Mouse (Mus musculus) embryonic facial prominence, embryonic 11.5 days (tissue): ENCODE measurements around the gene Gm9736. TPM values are rescaled to one million over a fixed set of nuclear protein-coding genes. Genes with fewer than 3 reads are reported as not detected.
"Not testable (repeated sequence)": the region's sequence is repeated elsewhere in the genome, so short reads cannot be mapped to it uniquely, and the experiment has no call there.

Experiments used
- ATAC-seq: fragments of 200-750 bp; cut with Nextera tagmentation; replicated peaks from 2 replicates; pipeline ENCODE4 v1.8.0; 2017; ENCODE audit warnings: low read depth; ENCODE audit not compliant: insufficient number of reproducible peaks, low FRiP score, low TSS enrichment
- DNase-seq: peaks from one replicate; pipeline ENCODE4 v3.0.0-alpha.2; 2015; ENCODE audit warnings: low spot score
- H3K27ac ChIP-seq: fragments of 300-500 bp; sonication (generic); replicated peaks from 2 replicates; pipeline ENCODE4 v1.5.1; 2014; ENCODE audit warnings: mild to moderate bottlenecking, low read depth, low read length, control low read depth
- H3K27me3 ChIP-seq: fragments of 300-500 bp; sonication (generic); 2 replicates; pipeline ENCODE4 v1.6.1; 2014; ENCODE audit warnings: mild to moderate bottlenecking, low read length, moderate library complexity, mixed read lengths; ENCODE audit not compliant: control insufficient read depth, insufficient read depth
- H3K36me3 ChIP-seq: fragments of 300-500 bp; sonication (generic); replicated peaks from 2 replicates; pipeline ENCODE4 v1.6.1; 2014; ENCODE audit warnings: low read depth, mild to moderate bottlenecking, low read length, moderate library complexity, mixed read lengths; ENCODE audit not compliant: control insufficient read depth, insufficient read depth
- H3K4me1 ChIP-seq: fragments of 300-500 bp; sonication (generic); 2 replicates; pipeline ENCODE4 v1.6.1; 2014; ENCODE audit warnings: low read length, mixed read lengths; ENCODE audit not compliant: control insufficient read depth, insufficient read depth
- H3K4me2 ChIP-seq: fragments of 300-500 bp; sonication (generic); 2 replicates; pipeline ENCODE4 v1.6.1; 2014; ENCODE audit warnings: low read depth, mild to moderate bottlenecking, control low read depth, low read length, moderate library complexity
- H3K4me3 ChIP-seq: fragments of 300-500 bp; sonication (generic); 2 replicates; pipeline ENCODE4 v1.5.1; 2014; ENCODE audit warnings: low read depth, low read length, control low read depth
- H3K9ac ChIP-seq: fragments of 300-500 bp; sonication (generic); replicated peaks from 2 replicates; pipeline ENCODE4 v1.6.1; 2014; ENCODE audit warnings: mild to moderate bottlenecking, control low read depth, low read length
- H3K9me3 ChIP-seq: fragments of 300-500 bp; sonication (generic); replicated peaks from 2 replicates; pipeline ENCODE4 v1.6.1; 2016; ENCODE audit warnings: mild to moderate bottlenecking, low read length, inconsistent platforms, mixed read lengths; ENCODE audit not compliant: control insufficient read depth
- WGBS: fragments of 180-500 bp; shearing (Covaris S2); extraction: QIAGEN DNeasy Blood & Tissue Kit; methylation state at CpG from one replicate; pipeline ENCODE4 v1.1.7; 2014; 5-methylcytosine and 5-hydroxymethylcytosine counted together
- polyA plus RNA-seq: library from polyadenylated mRNA; unstranded; fragments of >200 nt; fragmentation: Nextera tagmentation; extraction: Ambion mirVana; gene quantifications from 2 replicates; pipeline ENCODE4 v1.2.1, GENCODE M21; 2014

Gm9736 gene
- polyA plus RNA-seq, 1 experiment from 2014 or later, result not detected

- WGBS, result no CpG with 5 or more reads among the region's 1 CpGs
- not testable (repeated sequence) for ATAC-seq
Observed at GRCm38 (mm10) chr10:77782442-77782841, 31.3 kb upstream of the Gm9736 start, which contains the start of gene Gm3250. Gm3250 (minus strand) TSS chr10:77782542.

GRCm38 (mm10) chr10:77776844-77777243 is 25.7 kb upstream of the Gm9736 start, which contains the start of gene Gm7138:
Gm7138 (minus strand) TSS chr10:77776944.
- DNase-seq, H3K9ac ChIP-seq, ATAC-seq, H3K4me1 ChIP-seq, H3K9me3 ChIP-seq, H3K36me3 ChIP-seq, H3K27me3 ChIP-seq, H3K4me2 ChIP-seq, H3K27ac ChIP-seq, H3K4me3 ChIP-seq: not testable (repeated sequence)
- 40% methylated on average over 1 of the region's 1 CpGs for WGBS

More at GRCm38 (mm10) chr10:77782442-77782841, 31.3 kb upstream of the Gm9736 start, which contains the start of gene Gm3250:
- not testable (repeated sequence) for H3K27ac ChIP-seq, H3K27me3 ChIP-seq, H3K4me2 ChIP-seq, DNase-seq, H3K9ac ChIP-seq, H3K9me3 ChIP-seq, H3K4me1 ChIP-seq, H3K4me3 ChIP-seq, H3K36me3 ChIP-seq

- not testable (repeated sequence) for H3K27ac ChIP-seq, H3K27me3 ChIP-seq, H3K9me3 ChIP-seq, DNase-seq, H3K36me3 ChIP-seq, H3K4me2 ChIP-seq, H3K4me3 ChIP-seq, ATAC-seq, H3K4me1 ChIP-seq, H3K9ac ChIP-seq
- WGBS, result 75% methylated on average over 1 of the region's 3 CpGs
Observed at GRCm38 (mm10) chr10:77772142-77772541, 21.0 kb upstream of the Gm9736 start.

- not testable (repeated sequence) for H3K4me3 ChIP-seq, H3K27ac ChIP-seq, H3K4me2 ChIP-seq, H3K36me3 ChIP-seq, H3K9ac ChIP-seq, ATAC-seq, DNase-seq, H3K27me3 ChIP-seq, H3K9me3 ChIP-seq, H3K4me1 ChIP-seq
- WGBS, result 71% methylated on average over 1 of the region's 1 CpGs
Observed at GRCm38 (mm10) chr10:77771225-77771624, 20.1 kb upstream of the Gm9736 start, which contains the start of gene Gm3238. Gm3238 (minus strand) TSS chr10:77771325.

GRCm38 (mm10) chr10:77769727-77770126 is 18.6 kb upstream of the Gm9736 start:
- H3K4me2 ChIP-seq, result no peak overlapping the region
- no peaks in the 10 kb centered on the region for H3K27me3 ChIP-seq
- H3K27ac ChIP-seq, result no peak overlapping the region
- DNase-seq, result no peak
- H3K9ac ChIP-seq, result no peak overlapping the region
- ATAC-seq, result no peak
- H3K4me3 ChIP-seq, result no peak overlapping the region
- 89% methylated on average over 1 of the region's 1 CpGs for WGBS
- no peaks in the 10 kb centered on the region for H3K9me3 ChIP-seq
- H3K36me3 ChIP-seq, result no peaks in the 10 kb centered on the region
- no peaks in the 10 kb centered on the region for H3K4me1 ChIP-seq

- no CpG with 5 or more reads among the region's 1 CpGs for WGBS
- ATAC-seq, result not testable (repeated sequence)
Observed at GRCm38 (mm10) chr10:77759582-77759981, 8.4 kb upstream of the Gm9736 start, which contains the start of gene Gm3233. Gm3233 (minus strand) TSS chr10:77759682.

GRCm38 (mm10) chr10:77753448-77753847 is 2.3 kb upstream of the Gm9736 start:
- no peaks in the 10 kb centered on the region for H3K9me3 ChIP-seq
- H3K4me1 ChIP-seq, result no peaks in the 10 kb centered on the region; the same call in 1 of the 2 replicates
- H3K27ac ChIP-seq, result no peak overlapping the region
- no peak overlapping the region for H3K4me3 ChIP-seq
- no peak overlapping the region for H3K4me2 ChIP-seq
- DNase-seq (no peak), ATAC-seq (no peak)
- no peaks in the 10 kb centered on the region for H3K36me3 ChIP-seq
- no peaks in the 10 kb centered on the region for H3K27me3 ChIP-seq
- H3K9ac ChIP-seq, result no peak overlapping the region

More at GRCm38 (mm10) chr10:77759582-77759981, 8.4 kb upstream of the Gm9736 start, which contains the start of gene Gm3233:
- not testable (repeated sequence) for DNase-seq, H3K27me3 ChIP-seq, H3K4me2 ChIP-seq, H3K27ac ChIP-seq, H3K4me1 ChIP-seq, H3K4me3 ChIP-seq, H3K9me3 ChIP-seq, H3K36me3 ChIP-seq, H3K9ac ChIP-seq

GRCm38 (mm10) chr10:77752312-77752711 is 1.2 kb upstream of the Gm9736 start:
- not testable (repeated sequence) for H3K9ac ChIP-seq, ATAC-seq

More at GRCm38 (mm10) chr10:77752312-77752711, 1.2 kb upstream of the Gm9736 start:
- H3K9me3 ChIP-seq, H3K4me1 ChIP-seq, H3K4me3 ChIP-seq, DNase-seq, H3K27ac ChIP-seq, H3K4me2 ChIP-seq, H3K27me3 ChIP-seq, H3K36me3 ChIP-seq: not testable (repeated sequence)
- 67% methylated on average over 3 of the region's 3 CpGs for WGBS
